Mouse (Mus musculus) stomach, embryonic 15.5 days (tissue): ENCODE measurements around the gene 4930415O20Rik. TPM values are rescaled to one million over a fixed set of nuclear protein-coding genes. Genes with fewer than 3 reads are reported as not detected.

Experiments
- ATAC-seq: fragments of 200-750 bp; cut with Nextera tagmentation; 2 replicates; pipeline ENCODE4 v1.8.0; 2017; ENCODE audit warnings: low read depth, moderate number of reproducible peaks, moderate TSS enrichment; ENCODE audit not compliant: insufficient read depth, low FRiP score
- H3K27ac ChIP-seq: fragments of 300-500 bp; sonication (generic); 2 replicates; pipeline ENCODE4 v1.5.1; 2015; ENCODE audit warnings: mild to moderate bottlenecking, inconsistent platforms
- H3K27me3 ChIP-seq: fragments of 300-500 bp; sonication (generic); replicated peaks from 2 replicates; pipeline ENCODE4 v1.6.1; 2015; ENCODE audit warnings: inconsistent platforms
- H3K36me3 ChIP-seq: fragments of 300-500 bp; sonication (generic); 2 replicates; pipeline ENCODE4 v1.6.1; 2015; ENCODE audit warnings: inconsistent platforms
- H3K4me1 ChIP-seq: fragments of 300-500 bp; sonication (generic); 2 replicates; pipeline ENCODE4 v1.6.1; 2015; ENCODE audit warnings: inconsistent platforms
- H3K4me2 ChIP-seq: fragments of 300-500 bp; sonication (generic); 2 replicates; pipeline ENCODE4 v1.6.1; 2015; ENCODE audit warnings: mild to moderate bottlenecking, inconsistent platforms
- H3K4me3 ChIP-seq: fragments of 300-500 bp; sonication (generic); replicated peaks from 2 replicates; pipeline ENCODE4 v1.5.1; 2015; ENCODE audit warnings: inconsistent platforms
- H3K9ac ChIP-seq: fragments of 300-500 bp; sonication (generic); 2 replicates; pipeline ENCODE4 v1.6.1; 2015; ENCODE audit warnings: inconsistent platforms
- H3K9me3 ChIP-seq: fragments of 300-500 bp; sonication (generic); 2 replicates; pipeline ENCODE4 v1.6.1; 2016; ENCODE audit warnings: inconsistent platforms
- WGBS: fragments of 180-500 bp; shearing (Covaris S2); methylation state at CpG from one replicate; pipeline ENCODE4 v1.1.7; 2015; 5-methylcytosine and 5-hydroxymethylcytosine counted together
- polyA plus RNA-seq: library from polyadenylated mRNA; unstranded; fragments of >200 nt; fragmentation: Nextera tagmentation; extraction: Ambion mirVana; gene quantifications from 2 replicates; pipeline ENCODE4 v1.2.1, GENCODE M21; 2015

4930415O20Rik gene
- 0.43 TPM in 1 of 2 replicates, not detected in the other for polyA plus RNA-seq

DNA sequence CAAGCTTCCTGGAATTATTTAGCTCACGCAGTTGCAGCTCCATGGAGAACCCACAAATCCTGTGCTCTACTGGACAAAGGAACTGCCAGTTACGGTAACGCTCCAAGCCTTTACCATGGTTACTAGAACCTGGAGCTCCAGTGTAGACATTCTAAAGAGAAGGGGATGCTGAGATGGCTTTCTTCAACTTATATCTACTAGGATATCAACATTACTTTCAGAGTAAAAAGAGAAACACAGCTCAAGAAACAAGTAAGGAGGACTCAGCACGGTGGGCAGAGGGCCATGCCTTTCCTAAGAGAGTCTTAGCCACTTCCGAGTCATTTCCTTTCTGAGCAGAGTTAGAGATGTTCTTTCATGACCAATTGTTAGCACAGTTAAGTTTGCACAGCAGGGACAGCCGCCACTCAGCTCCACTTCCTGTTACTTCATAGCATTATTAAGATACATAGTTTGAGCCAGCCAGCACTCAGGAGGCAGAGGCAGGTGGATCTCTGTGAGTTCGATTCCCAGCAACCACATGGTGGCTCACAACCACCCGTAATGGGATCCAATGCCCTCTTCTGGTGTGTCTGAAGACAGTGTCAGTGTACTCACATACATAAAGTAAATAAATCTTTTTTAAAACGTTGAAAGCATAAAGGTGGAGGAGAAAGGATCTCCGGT, at the start of gene 4930415O20Rik, which contains the start of gene Ccnt1:
Gene 4930415O20Rik, plus strand, starts transcription at position 132 of the 666 bp plus-strand sequence.
Gene Ccnt1, minus strand, starts transcription at position 51 of the 666 bp plus-strand sequence.
- H3K27ac ChIP-seq: no peak within 1 kb of the TSS
- no peaks in the 10 kb centered on the region for H3K27me3 ChIP-seq
- H3K4me2 ChIP-seq: no peak within 1 kb of the TSS
- H3K9ac ChIP-seq: no peak within 1 kb of the TSS
- H3K4me3 ChIP-seq: no peak within 1 kb of the TSS
- peaks cover 12% of the 10 kb centered on the region for H3K4me1 ChIP-seq
- ATAC-seq: no peak
- no peaks in the 10 kb centered on the region for H3K9me3 ChIP-seq
- 77% methylated on average over 10 of the region's 10 CpGs for WGBS
- no peaks in the 10 kb centered on the region for H3K36me3 ChIP-seq

- Histone ChIP-seq H3K9me3 (no peaks in the 10 kb centered on the region), H3K4me2 (no peak overlapping the region), H3K27me3 (no peaks in the 10 kb centered on the region), H3K4me3 (no peak overlapping the region), H3K4me1 (no peaks in the 10 kb centered on the region), H3K9ac (no peak overlapping the region), H3K27ac (no peak overlapping the region), H3K36me3 (peaks cover 46% of the 10 kb centered on the region)
- WGBS: 88% methylated on average over 3 of the region's 3 CpGs
- ATAC-seq: no peak
Measured at GRCm38 (mm10) chr15:98521245-98521644, 49.6 kb upstream of the 4930415O20Rik start.

- no peaks in the 10 kb centered on the region for H3K9me3 ChIP-seq
- no peaks in the 10 kb centered on the region for H3K4me1 ChIP-seq
- WGBS: 76% methylated on average over 5 of the region's 5 CpGs
- ATAC-seq: no peak; the same call in 1 of the 2 replicates
- H3K4me3 ChIP-seq: no peak overlapping the region
- H3K9ac ChIP-seq: no peak overlapping the region
- peaks cover 58% of the 10 kb centered on the region for H3K36me3 ChIP-seq
- no peak overlapping the region for H3K27ac ChIP-seq
- H3K27me3 ChIP-seq: no peaks in the 10 kb centered on the region
- no peak overlapping the region for H3K4me2 ChIP-seq
Measured at GRCm38 (mm10) chr15:98526057-98526456, 44.7 kb upstream of the 4930415O20Rik start.

GRCm38 (mm10) chr15:98527056-98527771, 43.6 kb upstream of the 4930415O20Rik start:
- Histone ChIP-seq H3K4me3 (no peak overlapping the region), H3K4me2 (no peak overlapping the region), H3K4me1 (peaks cover under 1% of the 10 kb centered on the region; the same call in 1 of the 2 replicates), H3K27ac (no peak overlapping the region), H3K27me3 (no peaks in the 10 kb centered on the region), H3K36me3 (peaks cover 56% of the 10 kb centered on the region), H3K9ac (no peak overlapping the region), H3K9me3 (no peaks in the 10 kb centered on the region)
- WGBS: 97% methylated on average over 5 of the region's 5 CpGs
- no peak for ATAC-seq

DNA sequence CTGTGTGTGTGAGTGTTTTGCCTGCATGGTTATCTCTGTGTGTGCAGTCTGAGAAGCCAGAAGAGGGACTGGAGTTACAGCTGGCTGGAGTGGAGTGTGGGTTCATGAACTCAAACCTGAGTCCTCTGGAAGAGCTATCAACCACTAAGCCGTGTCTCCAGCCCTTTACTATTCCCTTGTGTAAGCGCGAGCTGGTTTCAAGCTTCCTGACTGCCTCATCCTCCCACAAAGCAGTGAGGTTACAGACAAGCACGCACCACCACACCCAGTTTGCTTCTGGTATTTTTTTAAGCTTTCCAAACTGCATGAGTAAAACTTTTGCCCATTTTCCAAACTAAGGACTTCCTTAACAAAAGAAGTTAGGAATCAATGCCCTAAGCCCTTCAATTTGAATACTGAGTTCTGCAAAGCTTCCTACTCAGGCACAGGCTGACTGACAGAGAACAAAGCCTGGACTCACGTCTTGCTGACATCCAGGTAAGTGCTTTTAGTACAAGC, 42.7 kb upstream of the 4930415O20Rik start:
- no peaks in the 10 kb centered on the region for H3K9me3 ChIP-seq
- no peak overlapping the region for H3K4me3 ChIP-seq
- 88% methylated on average over 5 of the region's 5 CpGs for WGBS
- H3K36me3 ChIP-seq: peaks cover 51% of the 10 kb centered on the region
- H3K4me2 ChIP-seq: no peak overlapping the region
- no peaks in the 10 kb centered on the region for H3K27me3 ChIP-seq
- H3K4me1 ChIP-seq: peaks cover 7% of the 10 kb centered on the region; the same call in 1 of the 2 replicates
- ATAC-seq: no peak
- H3K27ac ChIP-seq: no peak overlapping the region
- H3K9ac ChIP-seq: no peak overlapping the region

DNA sequence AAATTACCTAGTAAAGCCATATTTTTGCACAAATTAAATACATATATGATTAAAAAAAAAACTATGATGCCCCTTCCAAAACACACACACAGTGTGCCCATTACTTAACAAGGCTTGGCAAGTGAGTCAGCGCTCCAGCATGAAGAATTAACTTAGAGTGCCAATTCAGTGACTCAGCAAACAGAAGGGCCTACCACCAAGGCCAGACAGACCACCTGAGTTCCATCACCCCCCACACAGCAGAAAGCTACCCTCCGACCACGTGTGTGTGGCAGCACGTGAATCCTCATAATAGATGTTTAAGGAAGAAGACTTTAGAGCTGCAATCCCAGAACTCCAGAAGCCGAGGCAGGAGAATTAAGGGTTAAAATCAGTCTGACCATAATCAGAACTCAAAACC, 38.5 kb upstream of the 4930415O20Rik start:
- H3K4me1 ChIP-seq: peaks cover 7% of the 10 kb centered on the region; the same call in 1 of the 2 replicates
- H3K9ac ChIP-seq: no peak overlapping the region
- no peak for ATAC-seq
- no peaks in the 10 kb centered on the region for H3K9me3 ChIP-seq
- no peak overlapping the region for H3K27ac ChIP-seq
- H3K4me3 ChIP-seq: peak overlapping the region; percentile 91
- peaks cover 25% of the 10 kb centered on the region for H3K36me3 ChIP-seq
- no peaks in the 10 kb centered on the region for H3K27me3 ChIP-seq
- 21% methylated on average over 5 of the region's 5 CpGs for WGBS
- H3K4me2 ChIP-seq: peak overlapping the region; percentile 61

DNA sequence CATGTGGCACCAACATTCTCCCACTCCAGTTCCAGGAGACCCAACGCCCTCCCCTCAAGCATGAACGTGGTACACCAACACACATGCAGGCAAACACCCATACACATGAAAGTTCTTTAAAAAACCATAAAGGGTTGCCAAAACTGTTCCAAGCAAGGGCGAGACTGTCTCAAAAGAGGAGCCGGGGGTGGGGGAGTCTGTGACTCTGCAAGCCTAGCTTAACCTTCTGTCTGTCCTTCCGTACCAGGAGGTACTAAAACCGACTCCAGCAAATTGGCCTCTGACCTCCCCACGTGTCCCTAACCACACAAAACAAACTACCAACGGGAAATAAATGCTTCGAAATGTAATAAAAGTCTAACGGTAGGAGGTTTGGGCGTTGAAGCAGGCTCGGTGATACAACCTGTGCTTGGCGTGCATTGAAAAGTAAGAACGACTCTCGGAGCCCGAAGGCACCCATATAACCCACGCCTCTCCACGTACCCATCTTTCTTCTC, 37.7 kb upstream of the 4930415O20Rik start:
- Histone ChIP-seq H3K4me3 (peak overlapping the region; percentile 91), H3K4me1 (peaks cover 7% of the 10 kb centered on the region; the same call in 1 of the 2 replicates), H3K27ac (0 out of 2 replicates have a peak overlapping the region, but pooled peaks have one; percentile 1), H3K4me2 (peak overlapping the region; percentile 61), H3K27me3 (no peaks in the 10 kb centered on the region), H3K9ac (peak overlapping the region; percentile 7; the same call in 1 of the 2 replicates), H3K36me3 (peaks cover 18% of the 10 kb centered on the region), H3K9me3 (no peaks in the 10 kb centered on the region)
- no peak for ATAC-seq
- under 1% methylated on average over 18 of the region's 18 CpGs for WGBS

DNA sequence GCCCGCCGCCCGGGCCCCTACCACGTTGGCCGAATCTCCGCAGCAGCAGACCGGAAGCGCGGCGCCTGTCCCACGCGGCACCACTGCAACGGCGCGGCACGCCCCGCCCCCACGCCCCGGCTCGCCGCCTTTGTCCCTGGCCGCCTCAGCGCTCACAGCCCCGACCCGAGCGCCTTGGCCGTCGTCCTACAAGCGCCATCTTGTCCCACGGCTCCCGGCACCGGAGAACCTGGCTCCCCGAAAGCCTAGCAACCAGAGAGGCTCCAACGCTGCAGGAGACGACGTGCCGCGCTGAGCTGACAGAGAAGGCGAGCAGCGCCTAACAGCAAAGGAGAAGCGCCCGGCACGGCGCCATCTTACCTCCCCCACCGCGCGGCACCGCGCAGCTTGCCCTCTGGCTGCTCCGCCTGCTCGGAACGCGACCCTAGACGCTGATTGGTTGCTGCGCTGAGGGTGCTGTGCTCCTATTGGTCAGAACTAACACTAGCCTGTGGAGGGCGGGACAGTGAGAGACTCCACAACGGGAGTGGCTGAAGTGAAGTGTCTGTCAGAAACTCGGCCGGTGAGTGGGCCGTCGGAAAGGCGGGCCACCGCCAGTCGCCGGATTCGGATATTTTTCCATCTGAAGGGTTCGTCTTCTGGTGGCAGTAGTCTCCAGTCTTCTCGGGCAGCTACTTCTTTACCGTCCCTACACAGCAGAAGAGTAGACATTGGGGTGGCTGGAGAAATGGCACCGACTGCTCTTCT, 36.8 kb upstream of the 4930415O20Rik start, which contains the start of gene Kansl2:
Gene Kansl2, minus strand, starts transcription at position 384 of the 747 bp plus-strand sequence.
- Histone ChIP-seq H3K27ac (peak within 1 kb of the TSS; percentile 99), H3K9me3 (no peaks in the 10 kb centered on the region), H3K4me3 (peak within 1 kb of the TSS; percentile 91), H3K36me3 (peaks cover 15% of the 10 kb centered on the region), H3K27me3 (no peaks in the 10 kb centered on the region), H3K4me2 (peak within 1 kb of the TSS; percentile 73), H3K9ac (peak within 1 kb of the TSS; percentile 77), H3K4me1 (peaks cover 7% of the 10 kb centered on the region; the same call in 1 of the 2 replicates)
- ATAC-seq: peak; percentile 100
- WGBS: under 1% methylated on average over 64 of the region's 70 CpGs

DNA sequence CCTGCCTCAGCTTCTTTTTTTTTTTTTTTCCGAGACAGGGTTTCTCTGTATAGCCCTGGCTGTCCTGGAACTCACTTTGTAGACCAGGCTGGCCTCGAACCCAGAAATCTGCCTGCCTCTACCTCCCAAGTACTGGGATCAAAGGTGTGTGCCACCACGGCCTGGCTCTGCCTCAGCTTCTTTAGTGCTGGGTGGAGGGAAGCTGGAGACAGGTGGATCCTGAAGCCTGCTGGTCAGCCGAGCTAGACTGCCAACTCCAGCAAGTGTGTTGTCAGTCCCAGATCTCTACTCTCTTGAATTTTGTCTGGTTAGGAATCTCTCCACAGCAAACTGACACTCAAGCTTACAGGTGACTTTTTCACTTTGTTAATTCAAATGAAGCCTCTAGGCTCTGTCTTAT, 34.9 kb upstream of the 4930415O20Rik start:
- Histone ChIP-seq H3K27me3 (no peaks in the 10 kb centered on the region), H3K36me3 (peaks cover 7% of the 10 kb centered on the region; the same call in 1 of the 2 replicates), H3K9me3 (no peaks in the 10 kb centered on the region), H3K4me3 (no peak overlapping the region), H3K27ac (no peak overlapping the region), H3K4me1 (peaks cover 7% of the 10 kb centered on the region; the same call in 1 of the 2 replicates), H3K4me2 (no peak overlapping the region), H3K9ac (no peak overlapping the region)
- 76% methylated on average over 4 of the region's 4 CpGs for WGBS
- ATAC-seq: no peak

DNA sequence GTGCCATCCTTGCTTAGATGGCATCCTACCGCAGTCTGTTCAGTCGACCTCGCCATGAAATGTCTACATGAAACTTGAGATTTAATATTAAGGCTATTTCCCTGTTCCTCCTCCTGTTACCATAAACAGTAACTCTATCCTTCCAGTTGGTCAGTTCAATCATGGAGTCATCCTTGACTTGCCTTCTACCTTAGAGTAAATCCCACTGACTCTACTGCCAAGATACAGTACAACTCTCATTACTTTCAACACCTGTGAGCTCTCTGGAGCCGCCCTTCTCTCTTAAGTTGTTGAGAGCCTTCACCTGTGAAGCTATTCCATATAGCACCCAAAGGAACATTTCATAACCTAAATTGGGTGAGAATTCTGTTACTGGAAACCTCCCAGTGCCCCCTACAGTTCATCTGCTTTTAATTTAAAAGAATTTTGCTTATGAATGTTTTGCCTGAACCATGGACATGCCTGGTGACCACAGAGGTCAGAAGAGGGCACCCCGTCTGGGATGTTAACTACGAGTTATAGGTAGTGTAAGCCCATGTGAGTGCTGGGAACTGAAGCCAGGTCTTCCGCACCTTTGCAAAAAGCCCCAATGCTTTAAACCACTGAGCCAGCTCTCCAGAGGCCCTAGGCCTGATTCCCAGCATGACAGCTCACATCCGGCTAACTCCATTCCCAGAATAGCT, 33.8 kb upstream of the 4930415O20Rik start:
- peaks cover 7% of the 10 kb centered on the region; the same call in 1 of the 2 replicates for H3K4me1 ChIP-seq
- ATAC-seq: no peak
- H3K4me2 ChIP-seq: no peak overlapping the region
- H3K9ac ChIP-seq: no peak overlapping the region
- no peak overlapping the region for H3K27ac ChIP-seq
- H3K4me3 ChIP-seq: no peak overlapping the region
- H3K9me3 ChIP-seq: no peaks in the 10 kb centered on the region
- 84% methylated on average over 8 of the region's 8 CpGs for WGBS
- no peaks in the 10 kb centered on the region for H3K27me3 ChIP-seq
- peaks cover 3% of the 10 kb centered on the region; the same call in 1 of the 2 replicates for H3K36me3 ChIP-seq

- 67% methylated on average over 4 of the region's 4 CpGs for WGBS
- H3K4me3 ChIP-seq: no peak overlapping the region
- no peak overlapping the region for H3K9ac ChIP-seq
- peaks cover 9% of the 10 kb centered on the region for H3K36me3 ChIP-seq
- H3K27ac ChIP-seq: no peak overlapping the region
- no peak for ATAC-seq
- H3K27me3 ChIP-seq: no peaks in the 10 kb centered on the region
- H3K9me3 ChIP-seq: no peaks in the 10 kb centered on the region
- no peaks in the 10 kb centered on the region for H3K4me1 ChIP-seq
- no peak overlapping the region for H3K4me2 ChIP-seq
Measured at GRCm38 (mm10) chr15:98537923-98538322, 32.9 kb upstream of the 4930415O20Rik start.
